Mouse (Mus musculus): ENCODE data around the gene Tmem179b.

The Tmem179b gene

DNA sequence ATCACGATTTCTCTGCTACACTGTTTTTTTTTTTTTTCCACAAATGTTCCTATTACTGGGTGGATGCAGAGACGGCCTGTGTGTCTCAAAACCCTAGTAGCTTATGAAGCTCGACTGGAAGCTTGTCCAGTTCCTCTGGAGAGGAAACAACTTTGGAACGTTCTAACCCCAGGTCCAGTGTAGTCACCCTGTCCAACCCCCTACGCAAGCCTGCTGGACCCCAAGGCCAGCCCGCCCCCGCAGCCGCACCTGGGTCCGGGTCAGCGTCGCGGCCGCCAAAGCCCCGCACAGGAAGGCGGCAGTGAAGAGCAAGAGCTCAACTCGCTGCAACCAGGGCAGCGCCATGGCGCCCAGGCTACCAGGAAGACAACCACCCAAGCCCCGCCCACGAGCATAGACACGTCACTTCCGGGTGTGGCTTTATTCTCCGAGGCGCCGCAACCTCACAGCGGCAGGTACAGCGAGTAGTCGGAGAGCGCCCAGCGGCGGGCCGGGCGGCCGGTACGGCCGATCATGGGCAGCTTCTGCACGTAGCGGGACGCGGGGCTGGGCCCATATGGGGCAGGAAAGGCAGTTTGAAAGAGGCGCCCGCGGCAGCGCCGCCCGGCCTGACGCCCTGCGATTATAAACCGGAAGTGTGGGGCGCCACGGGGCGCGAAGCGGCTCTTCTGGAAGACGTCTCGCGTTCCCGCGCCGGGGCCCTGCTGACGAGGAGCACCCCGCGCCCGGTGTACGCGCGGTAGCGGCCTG is at the start of gene Tmem179b:
TSS of gene Tmem179b (minus strand) at position 382 of the 750 bp plus-strand sequence.
- DNase-seq = peak; percentile 98

DNA sequence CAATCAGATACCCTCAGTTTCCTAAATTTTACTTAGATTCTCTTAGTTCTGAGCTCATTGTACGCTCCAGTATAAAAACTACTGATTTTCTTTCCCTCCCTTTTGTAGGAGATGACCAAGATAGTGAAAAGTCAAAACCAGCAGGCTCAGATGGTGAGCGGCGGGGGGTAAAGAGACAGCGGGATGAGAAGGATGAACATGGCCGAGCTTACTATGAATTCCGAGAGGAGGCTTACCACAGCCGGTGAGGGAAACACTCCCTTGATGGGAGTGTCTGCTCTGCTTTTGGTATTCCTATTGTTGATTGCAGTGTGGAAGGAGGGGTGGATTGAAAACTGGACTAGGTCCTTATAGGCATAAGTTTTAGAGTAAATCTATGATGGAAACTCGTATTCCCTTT is 48.4 kb upstream of the Tmem179b start:
- DNase-seq = no peak

DNA sequence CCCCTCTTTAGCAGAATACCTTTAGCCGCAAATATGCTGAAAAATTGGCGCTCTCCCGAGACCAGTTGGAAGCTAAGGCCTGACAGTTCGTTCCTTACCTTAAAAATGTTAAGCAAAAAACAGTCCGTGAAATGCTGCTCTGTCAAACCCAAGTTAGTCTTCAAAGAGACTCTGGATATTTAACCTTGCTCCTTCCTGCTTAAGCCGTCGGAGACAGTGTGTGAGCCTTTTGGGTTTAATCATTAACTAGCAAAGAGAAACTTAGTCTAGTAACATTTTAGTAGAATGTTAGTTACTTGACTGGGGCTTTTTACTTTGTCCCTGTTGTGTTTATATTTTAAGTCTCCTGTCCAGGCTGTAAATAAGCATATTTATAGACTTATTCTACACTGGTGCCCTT is 46.9 kb upstream of the Tmem179b start:
- DNase-seq = no peak

DNA sequence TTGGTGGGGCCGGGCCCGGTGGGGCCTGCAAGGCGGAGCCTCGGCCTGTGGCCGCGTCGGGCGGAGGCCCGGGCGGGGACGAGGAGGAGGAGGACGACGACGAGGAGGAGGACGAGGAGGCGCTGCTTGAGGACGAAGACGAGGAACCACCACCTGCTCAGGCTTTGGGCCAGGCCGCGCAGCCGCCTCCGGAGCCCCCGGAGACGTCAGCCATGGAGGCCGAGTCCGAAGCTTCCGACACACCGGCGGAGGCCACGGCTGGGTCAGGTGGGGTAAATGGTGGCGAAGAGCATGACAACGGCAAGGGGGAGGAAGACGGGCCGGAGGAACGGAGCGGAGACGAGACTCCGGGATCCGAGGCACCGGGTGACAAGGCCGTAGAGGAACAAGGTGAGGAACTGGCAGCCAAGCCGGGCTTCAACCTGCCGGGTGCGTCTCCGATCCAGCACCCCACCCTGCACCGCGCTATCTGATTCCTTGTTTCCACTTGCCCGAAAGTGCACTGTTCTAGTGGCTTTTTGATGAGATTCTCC is 46.2 kb upstream of the Tmem179b start:
- no peak for DNase-seq

DNA sequence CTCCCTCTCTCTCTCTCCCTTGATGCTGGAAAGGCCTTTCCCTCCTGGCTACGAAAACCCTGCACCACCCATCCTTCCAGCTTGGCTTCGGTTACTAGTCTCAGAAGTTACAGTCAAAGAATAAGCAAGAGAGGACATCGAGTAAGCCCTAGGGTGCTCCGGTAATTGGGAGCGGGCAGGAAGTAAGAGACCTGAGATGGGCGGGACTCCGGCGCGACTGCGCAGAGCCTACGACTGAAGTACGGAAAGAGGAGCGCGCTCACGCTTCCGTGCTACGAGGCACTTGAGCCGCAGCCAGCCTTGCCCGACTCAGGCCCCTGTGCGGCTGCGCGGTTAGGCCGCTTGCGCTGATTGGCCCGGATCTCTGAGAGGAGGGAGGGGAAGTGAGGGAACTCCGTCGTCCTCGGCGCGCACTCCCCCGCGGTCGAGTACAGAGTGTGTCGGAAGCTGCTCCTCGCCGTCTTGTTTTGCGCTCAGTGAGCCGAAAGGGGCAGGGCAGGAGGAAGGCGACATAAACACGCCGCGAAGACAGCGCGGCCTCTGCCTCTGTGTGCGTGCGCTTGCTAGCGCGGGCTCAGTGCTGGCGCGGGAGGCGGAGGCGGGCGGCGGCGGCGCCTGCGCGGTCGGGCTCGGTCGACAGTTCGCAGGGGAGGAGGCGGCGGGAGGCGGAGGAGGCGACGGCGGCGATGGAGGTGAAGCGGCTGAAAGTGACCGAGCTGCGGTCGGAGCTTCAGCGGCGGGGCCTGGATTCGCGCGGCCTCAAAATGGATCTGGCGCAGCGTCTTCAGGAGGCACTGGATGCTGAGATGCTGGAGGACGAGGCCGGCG is 45.5 kb upstream of the Tmem179b start, which contains the start of gene Hnrnpul2:
TSS of gene Hnrnpul2 (plus strand) at position 415 of the 828 bp plus-strand sequence.
- DNase-seq = peak; percentile 99

DNA sequence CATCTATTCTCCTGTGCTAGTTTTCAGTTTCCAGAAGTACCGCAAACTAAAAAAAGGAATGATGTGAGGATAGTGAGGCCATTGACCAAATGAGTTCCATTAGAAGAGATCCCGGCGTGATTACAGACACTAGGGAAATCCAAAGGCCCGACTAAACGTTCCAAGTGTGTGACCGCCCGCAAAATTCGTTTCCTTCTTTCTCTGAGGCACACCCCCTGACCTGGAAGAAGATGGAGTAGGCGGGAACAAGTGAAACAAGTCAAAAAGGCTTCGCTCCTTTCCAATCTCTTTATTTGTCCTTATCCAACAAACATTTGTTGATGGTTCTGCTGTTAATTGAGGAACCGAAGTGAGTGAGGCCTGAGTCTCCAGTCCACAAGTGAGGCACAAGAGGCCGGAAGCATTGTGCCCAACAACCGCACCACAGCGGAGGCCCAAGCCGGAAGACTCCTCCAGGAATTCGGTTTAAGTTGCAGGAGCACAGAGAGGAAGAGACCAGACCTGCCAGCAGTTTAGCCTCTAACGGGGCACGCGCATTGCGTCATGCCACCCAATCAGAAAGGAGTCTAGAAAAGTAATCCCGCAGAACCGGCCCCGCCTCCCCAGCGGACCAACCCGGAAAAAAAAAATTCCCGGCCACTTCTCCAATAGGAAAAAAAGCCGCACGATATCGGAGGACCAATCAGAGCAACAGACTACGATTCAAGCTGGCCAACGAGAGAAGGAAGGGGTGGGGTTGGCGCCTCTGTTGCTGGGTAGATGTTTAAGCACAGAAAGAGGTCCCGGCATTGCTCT is 44.7 kb upstream of the Tmem179b start, which contains the start of gene Ttc9c:
TSS of gene Ttc9c (minus strand) at position 533 of the 795 bp plus-strand sequence.
- peak; percentile 99 for DNase-seq

DNA sequence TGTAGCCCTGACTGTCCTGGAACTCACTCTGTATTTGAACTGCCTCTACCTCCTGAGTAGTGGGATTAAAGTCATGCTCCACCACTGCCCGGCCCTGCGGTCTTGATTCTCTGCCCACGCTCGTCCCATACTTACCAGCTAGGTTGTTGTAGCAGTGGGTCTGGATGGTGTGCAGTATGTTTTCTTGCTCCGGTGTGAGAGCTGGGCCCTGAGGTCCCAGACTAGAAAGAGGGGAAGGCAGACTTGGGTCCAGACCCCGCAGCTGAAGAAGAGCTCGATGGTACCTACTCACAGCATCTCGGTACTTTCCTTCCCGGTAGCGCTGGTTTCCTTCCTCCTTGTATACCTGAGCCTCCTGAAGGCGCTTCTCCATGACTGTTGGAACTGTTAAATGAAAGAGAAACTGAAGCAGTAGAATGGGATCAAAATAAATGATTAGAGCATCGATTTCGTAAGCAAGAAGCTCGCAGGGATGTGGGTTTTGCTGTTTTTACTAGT is 44.1 kb upstream of the Tmem179b start:
- no peak for DNase-seq

DNA sequence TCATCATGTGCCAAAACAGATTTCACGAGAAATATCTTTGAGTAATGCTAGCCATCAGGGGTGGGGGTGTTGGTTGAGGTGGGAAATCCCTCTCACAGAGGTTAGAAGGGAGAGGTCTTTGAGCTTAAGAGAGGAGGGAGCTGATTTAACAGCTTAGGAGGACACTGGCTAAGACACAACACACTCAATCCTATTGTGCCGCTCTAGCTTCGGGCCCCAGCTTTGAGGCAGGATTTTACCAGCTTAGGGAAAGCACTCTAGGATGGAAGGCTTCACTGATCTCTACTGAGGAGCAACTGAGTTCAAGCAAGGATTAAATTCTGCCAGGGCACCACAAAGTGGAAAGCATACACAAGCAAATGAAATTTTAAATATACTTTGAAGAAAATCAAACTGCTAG is 42.7 kb upstream of the Tmem179b start:
- DNase-seq = no peak

DNA sequence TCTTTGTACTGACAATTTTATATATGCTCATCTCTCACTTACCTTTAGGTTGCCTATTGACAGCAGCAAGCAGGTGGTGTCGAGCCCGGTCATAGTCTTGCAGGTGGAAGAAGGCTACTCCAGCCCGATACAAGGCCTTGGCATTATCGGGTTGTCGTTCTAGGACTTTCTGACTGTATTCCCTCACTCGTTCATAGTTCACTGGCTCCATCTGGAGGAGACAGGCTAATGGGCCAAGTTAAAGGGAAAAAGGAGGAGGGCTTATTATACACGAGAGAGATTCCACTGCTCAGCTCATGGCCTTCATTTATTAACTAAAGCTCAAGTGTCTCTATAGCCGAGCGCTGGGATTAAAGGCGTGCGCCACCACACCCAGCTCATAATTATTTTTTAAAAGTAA is 41.5 kb upstream of the Tmem179b start:
- no peak for DNase-seq

DNA sequence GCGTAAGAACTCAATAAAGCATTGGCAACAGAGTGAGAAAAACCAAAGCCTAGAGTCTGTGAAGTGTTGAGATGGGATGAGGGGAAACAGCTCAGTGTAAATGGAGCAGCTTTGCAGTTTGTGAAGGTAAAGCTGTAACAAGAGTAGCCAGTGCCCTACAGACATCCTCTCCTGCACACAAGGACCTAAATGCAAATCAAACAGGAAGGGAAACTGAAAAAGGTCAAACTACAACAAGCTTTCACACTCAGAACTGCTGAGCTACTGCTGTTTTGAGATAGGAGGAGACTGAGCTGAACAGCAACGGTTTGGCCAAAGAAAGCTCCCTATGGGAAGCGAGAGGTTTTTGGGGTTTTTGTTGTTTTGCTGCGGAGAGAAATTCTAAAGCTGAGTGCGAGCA is 32.5 kb upstream of the Tmem179b start:
- no peak for DNase-seq

DNA sequence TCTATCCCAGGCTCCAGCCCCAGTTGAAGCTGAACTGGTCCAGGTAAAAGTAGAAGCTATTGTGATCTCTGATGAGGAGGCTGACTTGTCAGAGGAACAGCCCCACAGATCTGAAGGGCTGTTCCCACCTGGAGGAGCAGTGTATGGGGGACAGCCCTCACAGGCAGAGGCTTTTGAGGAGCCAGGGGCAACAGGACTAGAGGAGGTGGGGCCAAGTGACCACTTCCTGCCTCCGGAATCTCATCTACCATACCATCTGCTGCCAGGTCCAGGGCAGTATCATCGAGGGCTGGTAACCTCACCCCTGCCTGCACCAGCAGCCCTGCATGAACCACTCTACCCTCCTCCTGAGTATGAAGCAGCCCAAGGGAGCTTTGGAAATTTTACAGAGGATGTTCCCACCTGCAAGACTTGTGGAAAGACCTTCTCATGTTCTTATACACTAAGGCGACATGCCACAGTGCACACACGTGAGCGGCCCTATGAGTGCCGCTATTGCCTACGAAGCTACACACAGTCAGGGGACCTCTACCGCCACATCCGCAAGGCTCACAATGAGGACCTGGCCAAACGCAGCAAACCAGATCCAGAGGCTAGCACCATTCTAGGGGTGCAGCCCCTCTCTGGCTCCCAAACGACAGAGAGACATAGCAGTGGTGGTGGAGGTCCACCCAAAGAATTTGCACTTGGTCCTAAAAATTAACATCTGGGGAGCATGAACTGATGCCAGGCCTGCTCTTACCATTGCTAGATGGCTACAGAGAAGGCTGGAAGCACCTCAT is 29.8 kb upstream of the Tmem179b start:
- no peak for DNase-seq

DNA sequence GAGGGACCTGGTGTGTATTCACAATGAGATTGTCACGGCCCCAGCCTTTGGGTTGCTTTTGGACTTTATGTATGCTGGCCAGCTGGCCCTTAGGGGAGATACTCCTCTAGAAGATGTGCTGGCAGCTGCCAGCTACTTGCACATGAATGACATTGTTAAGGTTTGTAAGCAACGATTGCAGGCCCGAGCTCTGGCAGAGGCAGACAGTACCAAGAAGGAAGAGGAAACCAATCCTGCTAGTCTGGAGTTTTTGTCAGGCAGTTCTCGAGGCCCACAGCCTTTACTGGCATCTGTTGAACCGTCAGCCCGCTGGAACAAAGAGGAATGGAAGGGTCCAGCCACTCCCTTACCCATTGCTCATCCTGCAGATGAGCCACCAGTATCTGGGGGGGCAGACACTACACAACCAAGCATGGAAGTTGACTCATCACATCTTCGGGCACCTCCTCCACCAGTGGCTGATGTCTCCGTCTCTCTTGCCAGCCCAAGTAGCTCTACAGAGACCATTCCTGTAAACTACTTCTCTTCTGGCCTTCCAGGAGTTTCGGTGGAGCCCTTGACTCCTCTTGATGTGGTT is 29.0 kb upstream of the Tmem179b start:
- DNase-seq = no peak

DNA sequence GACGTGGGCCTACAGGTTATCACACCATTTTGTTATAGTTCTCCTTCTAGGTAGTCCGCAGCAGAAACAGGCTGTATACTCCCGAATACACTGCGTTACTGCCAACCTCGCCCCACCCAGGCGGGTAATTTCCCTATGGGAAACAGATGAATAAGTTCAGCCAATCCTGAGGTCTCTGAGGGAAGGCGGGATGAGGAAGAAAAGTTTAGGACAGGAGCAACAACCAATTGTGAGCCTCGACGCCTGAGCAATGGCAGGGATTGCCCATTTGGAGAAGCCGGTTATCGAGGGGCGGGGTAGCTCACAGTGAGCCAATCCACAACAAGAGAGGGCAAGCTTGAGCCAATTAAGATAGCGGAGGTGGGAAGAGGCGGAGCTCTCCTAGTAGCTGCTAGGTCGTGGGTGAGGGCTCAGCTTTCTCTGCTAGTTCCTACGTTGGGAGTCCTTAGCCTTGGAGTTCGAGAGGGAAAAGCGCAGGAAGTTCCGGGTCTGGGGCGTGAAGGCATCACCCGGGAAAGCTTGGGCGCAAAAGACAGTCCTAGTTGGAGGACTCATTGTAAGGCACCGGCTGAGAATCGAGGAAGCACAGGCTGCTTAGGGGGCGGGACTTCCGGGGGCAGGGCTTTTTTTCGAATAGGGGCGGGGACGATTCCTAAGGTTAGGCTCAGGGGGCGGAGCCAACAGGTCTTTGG is 28.0 kb upstream of the Tmem179b start, which contains the start of gene Zbtb3:
TSS of gene Zbtb3 (plus strand) at position 426 of the 692 bp plus-strand sequence.
- peak; percentile 98 for DNase-seq

DNA sequence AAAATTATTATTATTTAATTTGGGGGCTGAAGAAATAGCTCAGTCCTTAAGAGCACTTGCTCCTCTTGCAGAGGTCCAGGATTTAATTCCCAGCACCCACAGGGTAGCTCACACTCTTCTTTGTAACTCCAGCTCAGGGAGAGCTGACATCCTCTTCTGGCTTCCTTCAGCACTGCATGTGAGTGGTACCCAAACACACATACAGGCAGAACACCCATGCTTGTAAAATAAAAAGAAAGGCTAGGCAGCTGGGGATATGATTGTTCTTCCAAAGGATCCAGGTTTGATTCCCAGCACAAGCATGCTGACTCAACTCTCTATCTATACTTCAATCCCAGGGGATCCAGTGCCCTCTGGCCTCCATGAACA is 24.7 kb upstream of the Tmem179b start:
- DNase-seq = no peak

DNA sequence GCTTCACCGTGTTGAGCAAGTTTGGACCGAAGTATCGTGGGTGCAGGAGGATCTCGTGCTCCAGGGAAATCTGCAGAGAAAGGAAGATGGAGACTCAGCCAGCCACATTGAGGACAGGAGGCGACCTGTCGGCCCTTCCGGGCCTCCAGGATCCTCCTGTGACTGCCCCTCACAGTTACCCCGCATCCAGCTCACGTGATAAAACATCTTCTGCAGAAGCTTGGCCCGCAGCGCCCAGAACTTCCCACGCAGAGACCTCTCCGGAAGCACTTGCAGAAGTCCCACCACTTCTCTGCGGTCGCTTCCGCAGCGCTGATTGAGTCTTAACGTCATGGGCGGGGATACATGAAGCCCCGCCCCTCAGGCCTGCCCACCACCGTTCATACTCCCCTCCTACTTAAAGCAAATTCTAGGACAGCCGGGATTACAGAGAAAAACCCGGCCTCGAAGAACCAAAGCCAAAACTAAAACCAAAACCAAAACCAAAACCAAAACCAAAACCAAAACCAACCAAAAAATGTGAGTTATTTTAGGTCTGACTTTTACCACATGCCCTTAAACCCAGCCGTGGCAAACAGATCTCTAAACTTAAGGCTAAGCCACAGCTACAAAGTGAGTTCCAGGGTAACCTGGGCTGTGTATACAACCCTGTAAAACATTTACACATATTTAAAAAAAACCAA is 24.1 kb upstream of the Tmem179b start, which contains the start of gene Polr2g:
TSS of gene Polr2g (minus strand) at position 314 of the 683 bp plus-strand sequence.
- peak; percentile 95 for DNase-seq

DNA sequence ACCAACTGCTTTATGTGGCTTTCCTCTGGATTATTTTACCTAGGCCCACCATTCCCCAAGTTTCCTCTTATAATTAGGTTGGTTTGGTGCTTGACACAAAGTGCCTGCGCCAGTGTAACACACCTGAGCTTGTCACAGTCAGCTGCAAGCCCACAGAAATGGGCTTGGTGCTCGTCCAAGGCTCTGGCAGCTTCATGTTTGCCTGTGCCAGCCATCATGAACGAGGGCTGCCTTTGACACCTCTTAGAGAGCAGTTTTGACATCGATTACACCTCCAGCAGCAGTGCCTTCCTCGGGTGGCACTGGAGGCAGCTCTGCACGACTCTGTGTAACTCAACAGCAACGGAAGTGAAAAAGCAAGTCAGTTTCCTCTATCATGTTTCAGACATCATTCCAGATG is 15.9 kb upstream of the Tmem179b start:
- no peak for DNase-seq

DNA sequence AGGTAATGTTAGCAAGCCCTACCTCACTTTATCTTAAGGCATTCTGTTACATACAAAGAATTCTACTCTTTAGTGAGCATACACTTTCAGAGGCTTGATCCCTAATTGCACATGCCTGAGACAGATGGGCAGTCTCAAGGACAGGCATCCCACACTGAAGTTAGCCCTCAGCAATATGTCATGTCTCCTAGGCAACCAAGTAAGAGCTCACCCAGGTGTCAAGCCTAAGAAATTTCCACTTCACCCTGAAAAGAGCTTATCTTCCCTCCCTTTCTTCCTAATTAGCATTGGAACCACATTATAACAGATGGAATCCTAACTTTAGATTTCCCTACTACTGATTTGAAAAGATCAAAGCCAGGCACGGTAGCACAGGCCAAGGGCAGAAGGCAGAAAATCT is 14.9 kb upstream of the Tmem179b start:
- no peak for DNase-seq

DNA sequence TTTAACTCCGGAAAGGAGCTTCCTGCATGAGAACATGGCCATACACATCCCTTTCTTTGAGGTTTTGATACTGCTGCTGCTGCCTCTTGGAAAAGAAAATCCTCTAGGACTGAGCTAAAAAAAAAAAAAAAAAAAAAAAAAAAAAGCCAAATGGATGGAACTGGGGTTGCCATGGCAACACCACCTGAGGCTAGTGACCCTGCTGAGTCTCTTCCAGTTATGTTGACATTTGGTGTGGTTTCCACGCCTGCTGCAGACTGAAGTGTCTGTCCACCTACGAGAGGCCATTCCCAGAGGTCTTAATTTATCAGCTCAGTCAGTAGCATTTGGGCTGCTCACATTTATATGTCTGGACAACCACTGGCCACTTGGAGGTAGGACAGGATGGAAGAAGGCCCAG is 14.3 kb upstream of the Tmem179b start:
- no peak for DNase-seq

DNA sequence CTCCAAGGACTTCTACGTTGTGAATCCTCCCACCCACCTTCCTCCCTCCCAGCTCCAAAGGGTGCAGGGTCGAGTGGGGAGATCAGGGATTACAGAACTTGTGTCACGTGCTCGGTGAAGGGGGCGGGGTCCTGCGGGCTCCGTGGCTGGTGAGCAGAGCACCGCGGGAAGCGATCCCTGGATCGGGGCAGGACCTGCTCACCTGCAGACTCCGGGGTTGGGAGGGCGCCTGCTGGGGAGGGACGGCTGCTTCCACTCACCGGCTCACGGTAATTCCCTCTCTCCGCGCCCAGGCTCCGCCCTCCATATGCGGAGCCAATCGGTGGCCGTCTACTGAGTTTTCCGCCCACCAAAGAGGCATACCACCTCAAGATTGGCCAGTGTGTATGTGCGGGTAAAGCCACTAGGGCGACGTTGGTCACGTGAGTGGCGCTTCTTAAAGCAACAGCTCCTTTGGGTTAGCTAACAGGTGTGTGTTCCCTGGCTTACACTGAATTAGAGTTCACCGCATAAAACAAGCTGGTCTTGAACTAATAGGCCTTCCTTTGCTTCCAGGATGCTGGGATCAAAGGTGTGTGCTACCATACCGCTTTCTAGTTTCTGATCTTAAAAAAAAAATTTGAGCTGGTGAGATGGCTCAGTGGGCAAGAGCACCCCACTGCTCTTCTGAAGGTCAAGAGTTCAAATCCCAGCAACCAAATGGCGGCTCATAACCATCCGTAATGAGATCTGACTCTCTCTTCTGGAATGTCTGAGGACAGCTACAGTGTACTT is 11.9 kb upstream of the Tmem179b start, which contains the start of gene Taf6l:
TSS of gene Taf6l (minus strand) at position 410 of the 774 bp plus-strand sequence.
- DNase-seq = peak; percentile 96
